Mouse (Mus musculus) ovary, postnatal 14 days (tissue): Measurements from ENCODE around the gene Zp2.
A peak's percentile ranks its signal among the peaks of the same experiment; 100 is the strongest.

Experiments
- DNase-seq: peaks from one replicate; pipeline ENCODE4 v3.0.0; 2022; ENCODE audit warnings: low spot score

The Zp2 gene

DNA sequence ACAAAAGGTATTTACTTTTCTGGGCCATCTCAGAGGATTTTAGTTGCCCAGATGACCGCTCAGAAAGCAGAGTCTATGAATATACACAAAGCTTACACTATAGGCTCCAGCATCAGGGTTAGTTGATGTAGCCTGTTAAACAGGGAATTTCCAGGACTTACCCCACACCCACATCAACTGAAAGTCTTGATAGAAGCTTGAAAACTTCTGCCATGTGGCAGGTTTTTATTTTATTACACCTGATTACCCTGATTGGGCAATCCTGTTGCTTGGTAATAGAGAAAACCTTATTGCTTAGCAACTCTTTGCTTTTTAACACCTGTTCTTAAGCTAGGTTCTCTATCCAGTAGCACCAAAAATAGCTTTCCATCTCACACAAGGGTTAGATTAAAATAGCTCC, 2.3 kb downstream of the Zp2 start:
- no peak for DNase-seq

DNA sequence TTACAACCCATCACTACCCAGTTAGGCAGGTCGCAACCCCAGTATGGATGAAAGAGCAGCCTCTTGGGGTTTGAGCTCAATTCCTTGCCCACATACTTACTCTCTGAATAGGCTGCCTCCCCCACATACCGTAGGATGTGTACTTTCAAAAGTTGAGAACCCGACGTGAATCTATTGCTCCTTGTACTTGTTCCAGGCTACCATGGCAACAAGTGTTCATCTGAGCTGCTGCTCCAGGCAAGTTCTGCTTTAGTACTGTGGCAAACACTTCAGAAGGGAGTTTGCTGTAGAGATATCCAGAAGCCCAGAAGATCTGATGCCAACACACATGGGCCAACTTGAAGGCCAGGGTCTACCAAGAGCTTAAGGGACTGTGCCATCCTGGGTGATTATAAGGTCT, 16.1 kb downstream of the Zp2 start:
- no peak for DNase-seq

DNA sequence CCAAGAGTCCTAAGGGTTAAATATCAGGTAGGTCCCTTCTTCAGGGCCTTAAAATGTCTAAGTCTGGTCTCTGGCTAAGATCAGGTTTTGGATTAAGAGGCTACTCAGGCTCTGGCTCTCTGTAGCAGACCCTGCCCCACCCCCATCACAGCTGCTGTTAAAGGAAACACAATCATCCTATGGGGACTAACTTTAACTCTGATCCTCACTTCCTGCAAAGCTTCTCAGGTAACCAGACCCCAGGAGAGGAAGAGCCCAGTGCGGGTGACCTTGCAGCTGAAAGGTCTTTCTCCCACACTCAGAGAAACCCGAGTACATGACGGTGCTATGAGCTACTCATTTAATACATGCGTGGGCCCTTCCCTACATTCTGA, 17.4 kb downstream of the Zp2 start:
- no peak for DNase-seq

DNA sequence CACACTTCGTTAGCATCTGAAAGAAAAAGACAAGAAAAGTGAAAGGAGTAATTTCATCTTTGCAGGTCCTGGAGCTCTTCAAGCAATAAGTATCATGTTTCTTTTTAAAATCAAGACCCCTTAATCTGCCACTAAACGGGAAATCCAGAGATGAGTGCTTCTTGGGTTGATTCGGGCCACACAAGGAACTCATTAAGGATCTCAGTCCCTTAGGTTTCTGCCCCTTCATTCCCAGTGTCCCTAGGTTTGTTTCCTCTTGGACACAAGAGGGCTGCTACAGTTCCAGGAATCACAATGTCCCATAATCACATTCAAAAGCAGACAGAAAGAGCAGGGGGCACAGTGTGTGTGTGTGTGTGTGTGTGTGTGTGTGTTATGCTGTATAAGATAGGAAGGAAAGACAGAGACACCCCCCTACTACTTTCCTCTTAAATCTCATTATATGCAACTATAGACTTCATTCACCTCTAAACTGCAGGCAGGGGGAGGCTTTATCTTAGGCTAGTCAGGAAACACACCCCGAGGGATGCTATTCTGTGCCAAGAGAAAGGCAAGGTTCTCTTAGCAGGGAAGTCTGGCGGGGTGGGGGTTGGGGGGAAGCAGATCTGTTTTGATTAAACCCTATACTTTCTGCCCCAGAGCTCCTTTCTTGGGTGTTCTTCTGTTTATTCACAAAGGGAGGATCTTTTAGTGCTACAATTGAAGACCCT, 18.0 kb downstream of the Zp2 start:
- DNase-seq, result no peak

DNA sequence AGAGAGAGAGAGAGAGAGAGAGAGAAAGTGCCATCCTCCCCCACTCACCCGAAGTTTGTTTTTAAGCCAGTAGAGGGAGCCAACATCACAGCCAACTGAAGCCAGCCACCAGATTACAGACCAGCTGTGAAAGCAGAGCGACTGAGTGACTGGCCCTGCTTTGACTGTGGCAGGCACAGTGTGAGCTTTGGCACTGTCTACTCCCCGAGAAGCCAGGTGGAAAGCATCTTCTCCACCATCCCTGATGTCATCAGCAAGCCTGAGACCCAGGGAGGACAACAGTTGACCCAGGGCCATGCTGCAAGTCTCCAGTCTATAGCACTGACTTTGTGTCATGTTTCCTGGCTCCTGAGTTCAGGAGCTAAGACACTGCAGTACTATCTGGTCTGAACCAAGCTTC, 20.2 kb downstream of the Zp2 start:
- peak; percentile 60 for DNase-seq

DNA sequence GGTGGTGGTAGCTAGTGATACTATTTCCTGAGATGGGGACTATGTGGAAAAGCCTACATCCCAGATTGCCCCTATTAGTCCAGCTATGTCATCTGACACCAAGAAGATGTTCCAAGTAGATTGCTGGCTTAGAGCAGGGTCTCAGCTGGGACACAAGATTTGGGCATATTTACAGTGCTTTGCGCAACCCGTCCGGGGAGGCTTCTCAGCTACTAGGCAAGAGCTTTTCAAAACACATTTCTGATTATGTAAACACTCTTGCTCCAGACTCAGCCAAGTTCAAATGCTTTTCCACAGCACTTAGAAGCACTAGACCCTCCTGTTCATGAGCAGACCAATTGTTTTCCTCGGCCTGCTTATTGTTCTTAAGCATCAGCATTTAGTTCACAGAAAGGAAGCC, 21.3 kb downstream of the Zp2 start:
- no peak for DNase-seq

DNA sequence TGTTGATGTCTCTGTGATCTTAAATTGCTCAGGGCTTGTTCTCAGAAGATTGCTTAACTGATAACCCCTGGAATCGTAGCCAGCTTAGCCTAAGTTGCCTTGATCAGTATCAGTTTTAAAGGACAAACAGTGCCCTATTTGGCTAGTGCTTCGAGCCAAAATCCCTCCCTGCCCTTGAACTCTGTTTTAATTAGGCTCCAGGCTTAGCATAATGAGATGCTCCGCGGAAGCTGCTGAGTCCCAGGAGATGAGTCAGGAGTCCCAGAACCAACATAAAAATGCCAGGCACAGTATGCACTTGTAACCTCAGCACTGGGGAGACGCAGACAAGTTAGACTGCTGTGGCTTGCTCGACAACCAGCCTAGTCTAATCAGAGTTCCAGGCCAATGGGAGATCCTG, 27.6 kb downstream of the Zp2 start:
- DNase-seq, result no peak

DNA sequence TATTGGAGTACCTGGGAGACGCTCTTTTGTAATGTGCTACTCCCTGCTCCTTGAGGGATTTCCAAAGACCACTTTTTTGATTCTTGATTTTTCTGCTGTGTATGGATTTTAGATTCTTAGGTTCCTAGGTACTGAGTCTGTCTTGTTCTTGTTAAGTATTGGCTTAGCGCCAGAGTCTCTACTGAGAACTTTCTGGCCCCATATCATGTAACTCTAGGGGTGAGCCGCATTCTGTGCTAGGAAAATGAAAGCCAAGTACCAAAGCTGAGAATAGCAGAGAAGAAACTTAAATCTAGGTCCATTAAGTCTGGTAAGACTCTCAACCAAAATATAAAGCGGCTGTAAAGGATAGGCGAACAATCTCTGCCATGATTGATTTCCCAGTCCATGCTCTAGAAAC, 28.1 kb downstream of the Zp2 start:
- no peak for DNase-seq

DNA sequence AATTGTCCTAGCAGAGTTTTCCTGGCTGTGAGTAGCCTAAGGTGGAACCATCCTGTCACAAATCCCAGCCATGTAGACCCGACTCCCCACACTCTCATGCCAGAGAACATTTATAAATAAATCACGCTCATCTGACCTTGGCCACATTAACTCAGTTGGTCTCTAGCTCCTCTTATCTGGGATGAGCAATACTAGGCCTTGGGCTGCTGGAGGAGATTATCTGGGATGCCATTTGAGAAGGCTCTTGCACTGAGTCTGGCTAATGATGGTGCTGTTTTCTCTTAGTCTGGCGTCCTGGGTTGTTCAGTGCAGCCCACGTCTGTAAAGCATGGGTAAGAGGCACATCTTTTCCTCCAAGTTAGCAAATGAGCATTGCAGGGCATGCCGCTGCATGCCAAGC, 35.4 kb downstream of the Zp2 start:
- DNase-seq, result no peak

DNA sequence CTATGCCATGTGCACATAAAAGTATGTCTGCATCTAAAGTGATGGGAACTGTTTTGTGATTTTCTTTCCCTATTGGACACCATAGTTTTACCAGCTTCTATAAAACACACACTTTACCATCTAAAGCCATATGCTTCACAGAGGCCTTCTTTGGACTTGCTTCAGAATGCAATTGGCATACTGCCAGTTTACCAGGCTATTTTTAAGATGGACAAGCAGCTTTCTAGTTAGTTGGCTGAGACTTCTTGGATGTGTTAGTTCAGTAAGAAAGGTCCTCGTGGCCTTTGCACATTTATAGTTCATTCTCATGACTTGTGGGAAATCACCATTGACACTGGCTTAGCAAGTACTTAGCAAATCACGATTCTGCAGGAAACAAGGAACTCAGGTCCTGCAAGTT, 38.7 kb downstream of the Zp2 start:
- DNase-seq, result no peak

DNA sequence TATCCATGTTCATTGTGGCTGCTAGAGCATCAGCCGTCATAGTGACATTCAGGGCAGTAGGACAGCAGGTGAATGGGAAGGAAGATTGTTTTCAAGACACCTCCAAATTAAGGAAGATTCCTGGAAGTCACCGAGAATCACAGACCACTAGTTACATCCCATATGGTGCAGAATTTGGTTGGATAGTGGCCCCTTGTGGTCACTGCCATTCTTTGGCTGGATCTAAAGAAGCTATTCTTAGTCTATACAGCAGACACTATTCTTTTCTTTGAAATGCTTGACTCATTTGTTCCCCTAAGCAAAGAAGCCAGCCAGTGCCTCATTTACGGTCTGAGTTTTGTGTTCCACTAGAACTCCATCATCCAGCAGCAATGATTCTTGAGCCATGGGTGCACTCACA, 40.1 kb downstream of the Zp2 start:
- no peak for DNase-seq

DNA sequence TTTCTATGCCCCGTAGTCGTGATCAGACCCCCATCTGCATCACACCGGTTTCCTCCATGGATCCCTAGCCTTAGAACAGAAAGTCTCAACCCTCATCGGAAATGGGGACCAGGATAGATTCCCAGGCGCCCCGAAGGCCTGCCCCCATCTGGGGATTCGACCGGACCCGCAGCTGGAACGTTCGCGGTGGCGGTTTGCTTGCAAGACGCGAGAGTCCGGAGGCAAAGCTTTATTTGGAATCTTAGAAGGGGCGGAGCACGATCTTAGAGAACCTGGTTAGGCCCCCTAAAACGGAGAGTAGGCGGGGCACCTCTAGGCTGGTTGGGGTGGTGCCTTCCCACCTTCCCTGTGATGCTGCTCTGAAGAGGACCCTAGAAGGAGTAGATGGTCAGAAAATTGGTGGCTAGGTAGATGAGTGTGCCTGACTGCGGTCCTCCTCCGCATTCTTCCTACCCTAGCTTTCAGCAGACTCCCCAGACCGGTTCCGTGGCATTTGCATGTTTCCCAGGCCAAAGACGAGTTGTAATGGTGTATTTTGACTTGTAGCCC, 42.0 kb downstream of the Zp2 start:
- no peak for DNase-seq

DNA sequence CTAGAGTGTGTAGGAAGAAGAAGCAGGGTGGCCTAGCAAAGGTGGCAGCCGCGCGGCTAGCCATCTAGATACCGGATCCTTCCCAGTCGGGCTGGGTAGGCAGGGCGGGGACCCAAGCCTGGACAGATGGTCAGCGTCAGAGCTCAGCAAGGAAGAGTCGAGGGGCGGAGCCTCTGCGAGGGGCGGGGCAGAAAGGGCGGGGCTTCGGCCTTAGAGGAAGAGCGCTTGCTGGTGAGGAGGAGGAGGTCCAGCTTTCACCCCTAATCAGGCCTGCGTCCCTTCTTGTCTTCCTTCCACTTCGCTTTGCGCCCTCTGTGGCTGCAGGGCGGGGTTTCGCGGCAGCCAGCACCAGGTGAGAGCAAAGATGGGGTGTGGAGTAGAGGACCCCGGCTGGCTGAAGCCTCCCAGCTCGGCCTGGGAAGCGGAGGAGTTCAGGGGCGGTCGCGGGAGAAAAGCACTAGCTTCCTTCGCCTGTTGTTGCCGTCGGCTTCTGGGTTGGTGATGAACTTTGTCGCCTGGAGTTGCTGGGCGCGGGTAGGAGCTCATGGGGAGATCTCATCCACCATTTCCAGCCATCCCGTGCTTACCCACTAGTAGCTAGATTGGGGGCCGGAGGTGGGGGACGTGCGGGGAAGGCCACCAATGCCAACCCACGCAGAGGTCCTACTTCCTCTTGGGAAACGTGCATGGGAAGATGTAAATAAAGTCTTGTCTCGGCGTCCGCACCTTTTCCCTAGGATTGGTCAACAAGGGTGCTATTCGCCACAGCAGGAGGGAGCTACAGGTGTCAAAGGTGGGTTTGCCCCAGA, 42.7 kb downstream of the Zp2 start, which contains the start of gene Tmem159:
TSS of gene Tmem159 (plus strand) at position 190 of the 809 bp plus-strand sequence.
- peak; percentile 82 for DNase-seq

DNA sequence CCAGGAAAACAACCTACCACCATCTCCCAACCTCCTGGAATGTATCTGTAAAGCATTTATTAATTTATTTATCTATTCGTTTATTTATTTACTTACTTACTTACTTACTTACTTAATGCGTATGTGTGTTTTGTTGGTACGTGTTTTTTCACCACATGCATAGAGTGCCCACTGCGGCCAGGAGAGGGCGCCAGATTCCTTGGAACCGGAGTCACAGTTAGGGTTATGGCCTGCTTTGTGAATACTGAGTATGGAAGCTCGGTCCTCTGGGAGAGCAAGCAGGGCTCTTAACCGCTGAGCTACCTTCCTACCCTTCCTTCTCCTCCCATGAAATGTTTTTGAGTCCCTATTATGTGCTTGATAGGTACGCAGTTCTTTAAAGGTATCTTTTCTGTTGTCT, 46.7 kb downstream of the Zp2 start:
- DNase-seq, result peak; percentile 65

DNA sequence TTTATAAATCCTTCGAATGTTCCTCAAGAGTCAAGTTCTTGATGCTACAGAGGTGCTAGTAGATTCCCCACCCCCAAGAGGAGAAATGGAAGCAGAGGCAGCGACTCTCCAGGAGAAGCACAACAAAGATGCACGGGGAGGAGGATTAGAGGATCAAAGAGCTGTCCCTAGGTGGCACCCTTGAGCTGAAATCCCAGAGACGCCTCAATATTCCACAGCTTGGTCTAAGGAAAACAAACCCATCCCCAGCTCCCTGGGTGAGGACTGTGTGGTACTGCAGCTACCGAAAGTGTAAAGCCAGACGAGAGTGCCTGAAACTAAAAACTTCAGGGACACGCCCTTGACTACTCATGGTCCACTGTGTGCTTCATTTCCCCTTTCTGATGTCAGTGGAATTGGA, 47.2 kb downstream of the Zp2 start:
- DNase-seq, result peak; percentile 21

DNA sequence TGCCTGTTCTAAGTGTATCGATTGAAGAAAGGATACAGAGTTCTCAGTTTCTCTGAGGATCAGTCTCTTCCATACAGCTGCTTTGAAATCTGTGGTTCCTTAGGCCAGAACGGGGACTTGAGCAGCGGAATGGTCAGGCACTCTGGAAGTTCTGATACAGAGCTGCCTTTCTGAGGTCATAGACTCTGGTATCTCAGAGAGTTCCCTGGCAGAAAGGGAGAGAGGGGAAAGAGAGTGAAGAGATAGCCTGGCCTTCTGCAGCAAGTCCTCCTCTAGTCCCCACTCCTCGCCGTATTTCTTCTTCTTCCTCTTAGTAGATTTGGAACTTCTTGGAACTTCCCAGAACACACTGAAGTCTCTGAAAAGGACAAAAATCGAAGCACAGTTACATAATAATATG, 49.9 kb downstream of the Zp2 start, which contains the start of gene Dnah3:
TSS of gene Dnah3 (minus strand) at position 101 of the 400 bp plus-strand sequence.
- no peak for DNase-seq

DNA sequence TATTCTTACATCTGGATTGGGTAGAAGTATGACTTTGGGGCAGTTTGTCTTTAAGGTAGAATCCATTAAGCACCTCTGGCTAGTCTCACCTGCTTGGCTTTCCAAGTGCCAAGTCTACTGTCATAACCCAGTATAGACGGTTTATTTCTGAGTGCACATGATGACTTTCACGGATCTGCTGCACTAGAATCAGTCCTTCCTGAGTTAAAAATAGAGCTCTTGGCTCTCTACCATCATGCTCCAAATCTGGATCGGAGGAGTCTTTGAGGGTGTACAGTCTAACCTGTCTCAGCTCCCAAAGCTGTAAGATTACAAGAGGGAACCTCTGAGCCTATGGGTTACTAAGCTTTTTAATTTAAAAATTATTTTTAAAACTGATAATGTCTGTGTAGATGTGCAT, 50.9 kb downstream of the Zp2 start:
- no peak for DNase-seq

DNA sequence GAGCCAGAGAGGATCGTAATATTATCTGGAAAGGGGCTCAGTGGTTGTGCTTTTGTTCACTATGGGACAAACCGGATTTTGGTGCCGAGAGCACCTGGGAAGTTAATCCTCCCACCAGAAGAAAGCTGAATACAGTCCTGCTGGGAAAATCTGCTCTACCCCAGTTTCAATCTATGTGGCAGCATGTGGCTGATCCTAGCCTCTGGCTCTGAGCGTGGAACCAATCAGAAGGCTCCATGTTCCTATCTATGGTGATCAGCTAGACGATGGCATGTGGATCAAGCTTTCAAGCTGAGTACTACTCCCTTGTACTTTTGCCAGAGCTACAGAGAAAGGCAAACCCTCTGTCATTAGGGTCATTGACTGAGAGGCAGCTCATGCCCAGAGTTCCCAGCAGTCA, 52.1 kb downstream of the Zp2 start:
- DNase-seq, result no peak

DNA sequence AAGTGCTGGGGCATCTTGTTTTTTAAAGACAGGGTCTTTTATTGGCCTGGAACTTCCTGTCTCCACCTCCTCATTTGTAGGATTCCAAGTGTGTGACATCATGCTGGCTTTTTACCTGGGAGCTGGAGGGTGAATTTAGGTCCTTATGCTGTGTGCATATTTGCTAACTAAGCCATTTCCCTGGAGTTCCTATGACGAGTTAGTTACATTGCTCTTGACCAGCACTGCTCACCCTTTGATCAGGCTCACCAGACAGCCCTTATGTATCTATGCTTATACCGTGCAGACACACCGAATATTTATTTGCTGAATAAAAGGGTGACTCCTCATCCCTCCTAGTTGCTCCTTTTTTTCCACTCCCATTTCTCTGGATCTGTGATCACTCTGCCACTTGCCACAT, 64.9 kb downstream of the Zp2 start:
- DNase-seq, result no peak
